Mouse (Mus musculus): Measurements from ENCODE around the gene Shd.

DNA sequence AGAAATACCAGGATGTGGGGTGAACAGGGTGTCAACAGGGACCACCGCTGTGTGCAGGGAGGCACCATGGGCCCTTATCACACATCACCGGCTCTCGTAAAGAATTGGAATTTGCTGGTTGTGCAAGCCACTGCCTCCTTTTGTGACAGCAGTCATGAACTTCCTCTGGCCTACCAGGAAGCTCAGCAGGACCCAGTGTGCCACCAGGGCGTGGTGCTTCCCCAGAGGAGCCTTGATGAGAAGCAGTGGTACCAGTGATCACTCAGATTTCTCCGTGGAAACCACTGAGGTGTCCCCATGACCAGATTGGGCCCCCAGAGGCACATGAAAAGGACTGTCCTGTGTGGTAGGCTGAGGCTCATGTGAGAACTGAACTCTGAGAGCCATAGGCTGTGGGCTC lies 53.1 kb downstream of the Shd start:
- TF ChIP-seq POLR2A (IDR thresholded peaks at IDR 0.05; ENCODE audit: borderline replicate concordance, extremely low read depth, insufficient read depth, insufficient read length, poor library complexity, severe bottlenecking): no peak
- TF ChIP-seq CTCF (IDR thresholded peaks at IDR 0.05; ENCODE audit: borderline replicate concordance, extremely low read depth, insufficient read depth, insufficient read length): no peak
